Mouse (Mus musculus): ENCODE data around the gene Dhh. TPM values are rescaled to one million over a fixed set of nuclear protein-coding genes. Genes with fewer than 3 reads are reported as not detected.
"Not testable (repeated sequence)": the region's sequence is repeated elsewhere in the genome, so short reads cannot be mapped to it uniquely, and the experiment has no call there.

Gene Dhh
- polyA plus RNA-seq, 1 experiment from 2014 or later = 2.5 TPM

DNA sequence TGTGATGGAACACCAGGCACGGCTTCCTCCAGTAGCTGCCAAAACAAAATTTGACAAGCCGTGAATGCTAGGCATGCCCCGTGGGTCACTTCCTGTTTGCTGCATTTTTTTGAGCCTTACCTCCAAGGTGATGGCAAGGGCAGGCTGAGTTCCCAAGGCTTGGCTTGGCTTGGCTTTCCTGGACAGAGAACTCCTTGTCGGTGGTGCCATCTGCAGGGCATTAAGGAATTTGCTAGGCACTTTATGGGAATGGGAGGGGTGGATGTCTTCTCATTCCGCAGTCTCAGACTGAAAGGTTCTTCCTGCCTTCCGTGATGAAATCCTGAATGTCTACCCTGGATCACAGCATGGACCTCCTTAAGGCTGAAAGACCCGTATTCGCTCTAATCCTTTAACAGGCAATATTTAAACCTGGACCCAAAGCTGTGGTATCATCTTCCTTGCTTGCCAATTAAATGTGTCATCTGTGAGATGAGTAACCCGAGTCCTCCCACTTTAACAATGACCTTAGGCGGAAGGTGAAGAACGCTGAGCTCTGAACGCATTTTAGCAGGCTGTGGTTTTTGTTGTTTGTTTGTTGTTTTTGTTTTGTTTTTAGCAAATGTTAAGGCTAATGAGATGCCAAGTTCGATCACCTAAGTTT, 30.4 kb upstream of the Dhh start:
- Histone ChIP-seq H3K36me3 (peaks cover 3% of the 10 kb centered on the region; the same call in 1 of the 2 replicates), H3K9me3 (replicated peaks) (no peaks in the 10 kb centered on the region), H3K27me3 (replicated peaks) (no peaks in the 10 kb centered on the region), H3K4me2 (peak overlapping the region; percentile 22; the same call in 1 of the 2 replicates), H3K4me1 (peaks cover 25% of the 10 kb centered on the region), H3K9ac (replicated peaks) (peak overlapping the region; percentile 31; the same call in 1 of the 2 replicates), H3K27ac (replicated peaks) (no peak overlapping the region), H3K4me3 (replicated peaks) (no peak overlapping the region)
- ATAC-seq (ENCODE audit: low FRiP score) = peak; percentile 54
- 17% methylated on average over 13 of the region's 13 CpGs for WGBS

DNA sequence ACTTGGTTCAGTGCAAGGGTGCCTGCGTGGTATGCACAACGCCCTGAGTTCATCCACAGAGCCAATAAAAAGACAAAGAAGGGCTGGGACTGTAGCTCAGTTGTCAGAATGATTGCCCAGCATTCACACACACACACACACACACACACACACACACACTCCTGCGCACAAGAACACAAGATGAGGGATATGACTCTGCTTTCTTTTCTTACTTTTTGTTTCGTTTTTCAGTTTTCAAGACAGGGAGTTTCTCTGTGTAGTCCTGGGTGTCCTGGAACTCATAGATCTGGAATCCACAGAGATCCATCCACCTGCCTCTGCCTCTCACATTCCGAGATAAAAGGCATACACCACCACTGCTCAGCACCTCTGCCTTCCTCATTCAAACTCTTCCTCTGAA, 29.2 kb upstream of the Dhh start:
- Histone ChIP-seq H3K36me3 (peaks cover 3% of the 10 kb centered on the region; the same call in 1 of the 2 replicates), H3K27ac (replicated peaks) (no peak overlapping the region), H3K4me1 (peaks cover 21% of the 10 kb centered on the region), H3K4me2 (no peak overlapping the region), H3K9me3 (replicated peaks) (no peaks in the 10 kb centered on the region), H3K9ac (replicated peaks) (no peak overlapping the region), H3K4me3 (replicated peaks) (no peak overlapping the region), H3K27me3 (replicated peaks) (no peaks in the 10 kb centered on the region)
- no peak for ATAC-seq (ENCODE audit: low FRiP score)
- 80% methylated on average over 5 of the region's 5 CpGs for WGBS

DNA sequence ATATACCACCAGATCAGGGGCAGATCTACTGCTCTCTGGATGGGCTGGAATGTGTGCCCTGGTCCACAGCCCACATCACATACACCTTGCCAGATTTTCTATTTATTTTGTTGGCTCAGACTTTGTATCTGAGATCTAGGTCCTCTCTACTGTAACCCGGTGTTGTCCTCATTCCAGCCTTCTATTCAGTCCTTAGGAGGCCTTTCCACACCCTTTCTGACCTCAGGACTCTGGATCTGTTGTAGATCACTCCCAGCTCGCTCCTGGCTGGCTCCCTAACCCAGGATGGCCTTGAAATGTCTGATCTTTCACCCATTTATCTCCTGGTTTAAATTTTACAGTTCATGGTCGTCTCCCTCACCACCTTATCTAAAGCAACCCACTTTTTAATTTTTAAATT, 26.3 kb upstream of the Dhh start:
- no peaks in the 10 kb centered on the region for H3K36me3 ChIP-seq
- H3K27me3 ChIP-seq (replicated peaks) = no peaks in the 10 kb centered on the region
- WGBS = 84% methylated on average over 3 of the region's 3 CpGs
- H3K27ac ChIP-seq (replicated peaks) = no peak overlapping the region
- H3K4me1 ChIP-seq = peaks cover 9% of the 10 kb centered on the region
- no peaks in the 10 kb centered on the region for H3K9me3 ChIP-seq (replicated peaks)
- H3K4me2 ChIP-seq = no peak overlapping the region
- H3K4me3 ChIP-seq (replicated peaks) = no peak overlapping the region
- ATAC-seq (ENCODE audit: low FRiP score) = no peak
- no peak overlapping the region for H3K9ac ChIP-seq (replicated peaks)

DNA sequence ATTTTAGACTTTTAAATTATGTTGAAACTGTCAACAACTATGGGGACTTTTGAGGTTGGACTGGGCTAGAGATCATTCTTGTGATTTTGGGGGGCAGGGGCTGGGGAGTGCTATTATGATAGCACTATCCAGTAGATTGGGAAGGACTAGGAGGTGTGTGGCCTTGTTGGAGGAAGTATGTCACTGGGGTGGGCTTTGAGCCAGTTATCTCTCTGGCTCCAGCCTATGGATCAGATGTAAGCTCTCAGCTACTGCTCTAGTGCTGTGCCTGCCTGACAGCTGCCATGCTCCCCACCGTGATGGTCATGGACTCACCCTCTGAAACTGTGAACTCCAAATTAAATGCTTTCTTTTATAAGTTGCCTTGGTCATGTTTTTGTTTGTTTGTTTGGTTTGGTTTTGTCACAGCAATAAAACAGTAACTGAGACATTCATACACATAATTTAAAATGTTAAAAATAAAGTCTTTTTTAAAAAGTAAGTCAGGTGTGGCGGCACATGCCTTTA, 24.7 kb upstream of the Dhh start:
- H3K27me3 ChIP-seq (replicated peaks) = no peaks in the 10 kb centered on the region
- no peak for ATAC-seq (ENCODE audit: low FRiP score)
- H3K27ac ChIP-seq (replicated peaks) = no peak overlapping the region
- H3K36me3 ChIP-seq = no peaks in the 10 kb centered on the region
- no peaks in the 10 kb centered on the region for H3K9me3 ChIP-seq (replicated peaks)
- WGBS = 85% methylated on average over 2 of the region's 2 CpGs
- no peak overlapping the region for H3K4me2 ChIP-seq
- no peak overlapping the region for H3K4me3 ChIP-seq (replicated peaks)
- H3K9ac ChIP-seq (replicated peaks) = no peak overlapping the region
- H3K4me1 ChIP-seq = peaks cover 6% of the 10 kb centered on the region

DNA sequence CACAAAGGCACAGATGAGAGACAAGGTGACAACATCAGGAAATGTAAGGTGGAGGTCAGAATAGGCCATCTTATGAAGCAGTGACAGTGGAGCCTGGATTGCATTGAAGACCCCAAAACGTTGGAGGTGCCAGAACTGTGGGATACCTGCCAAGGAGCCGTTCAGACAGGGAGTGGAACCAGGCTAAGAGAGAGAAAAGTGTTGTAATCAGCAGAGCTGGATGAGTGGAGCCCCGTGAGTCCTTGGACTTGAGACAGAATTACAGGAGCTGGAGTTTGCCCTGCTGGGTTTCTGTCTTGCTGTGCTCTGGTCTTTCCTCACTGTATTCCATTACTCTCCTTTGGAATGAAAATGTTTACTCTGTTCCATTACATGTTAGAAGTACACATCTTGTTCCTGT, 24.2 kb upstream of the Dhh start:
- ATAC-seq (ENCODE audit: low FRiP score) = no peak
- H3K4me2 ChIP-seq = no peak overlapping the region
- H3K4me3 ChIP-seq (replicated peaks) = no peak overlapping the region
- H3K4me1 ChIP-seq = peaks cover 6% of the 10 kb centered on the region
- no peaks in the 10 kb centered on the region for H3K36me3 ChIP-seq
- H3K9me3 ChIP-seq (replicated peaks) = no peaks in the 10 kb centered on the region
- no peak overlapping the region for H3K27ac ChIP-seq (replicated peaks)
- WGBS = 60% methylated on average over 3 of the region's 3 CpGs
- H3K9ac ChIP-seq (replicated peaks) = no peak overlapping the region
- H3K27me3 ChIP-seq (replicated peaks) = no peaks in the 10 kb centered on the region

DNA sequence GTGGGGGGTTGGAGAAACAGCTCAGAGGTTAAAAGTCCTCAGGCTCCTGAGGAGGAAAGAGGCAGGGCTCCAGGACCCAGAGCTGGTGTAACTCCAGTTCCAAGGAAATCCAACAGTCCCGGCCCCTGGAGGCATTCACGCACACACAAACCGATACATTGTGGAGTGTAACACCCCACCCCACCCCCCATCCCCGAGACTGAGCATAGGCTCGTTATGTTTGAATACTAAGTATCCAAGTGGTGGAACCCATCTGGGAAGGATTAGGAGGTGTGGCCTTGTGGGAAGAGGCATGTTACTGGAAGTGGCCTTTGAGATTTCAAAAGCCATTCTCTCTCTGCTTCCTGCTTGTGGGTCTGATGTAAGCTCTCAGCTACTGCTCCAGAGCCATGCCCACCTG, 23.2 kb upstream of the Dhh start:
- H3K9me3 ChIP-seq (replicated peaks) = no peaks in the 10 kb centered on the region
- no peak overlapping the region for H3K4me3 ChIP-seq (replicated peaks)
- no peak for ATAC-seq (ENCODE audit: low FRiP score)
- no peak overlapping the region for H3K9ac ChIP-seq (replicated peaks)
- H3K4me2 ChIP-seq = no peak overlapping the region
- no peaks in the 10 kb centered on the region for H3K27me3 ChIP-seq (replicated peaks)
- WGBS = 92% methylated on average over 5 of the region's 5 CpGs
- H3K4me1 ChIP-seq = peaks cover 12% of the 10 kb centered on the region
- H3K27ac ChIP-seq (replicated peaks) = no peak overlapping the region
- H3K36me3 ChIP-seq = no peaks in the 10 kb centered on the region

DNA sequence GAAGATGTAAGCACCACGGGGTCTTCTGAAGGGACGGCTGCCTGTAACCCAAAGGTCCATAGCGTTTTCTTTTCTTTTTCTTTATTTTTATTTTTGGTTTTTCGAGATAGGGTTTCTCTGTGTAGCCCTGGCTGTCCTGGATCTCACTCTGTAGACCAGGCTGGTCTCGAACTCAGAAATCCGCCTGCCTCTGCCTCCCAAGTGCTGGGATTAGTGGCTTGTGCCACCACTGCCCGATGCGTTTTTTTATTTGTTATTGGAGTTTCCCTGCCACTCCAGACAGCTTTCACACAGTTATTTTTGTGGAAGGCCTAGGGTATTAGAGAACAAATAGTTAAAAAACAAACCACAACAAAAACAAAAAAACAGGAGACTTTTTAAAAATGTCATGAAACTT, 20.2 kb upstream of the Dhh start:
- Histone ChIP-seq H3K27ac (replicated peaks) (peak overlapping the region; percentile 97), H3K4me3 (replicated peaks) (peak overlapping the region; percentile 90), H3K4me1 (peaks cover 30% of the 10 kb centered on the region), H3K9ac (replicated peaks) (peak overlapping the region; percentile 49), H3K4me2 (peak overlapping the region; percentile 81)
- not testable (repeated sequence) for ATAC-seq (ENCODE audit: low FRiP score); H3K27me3 ChIP-seq (replicated peaks); H3K36me3 ChIP-seq; H3K9me3 ChIP-seq (replicated peaks)
- 29% methylated on average over 8 of the region's 8 CpGs for WGBS

DNA sequence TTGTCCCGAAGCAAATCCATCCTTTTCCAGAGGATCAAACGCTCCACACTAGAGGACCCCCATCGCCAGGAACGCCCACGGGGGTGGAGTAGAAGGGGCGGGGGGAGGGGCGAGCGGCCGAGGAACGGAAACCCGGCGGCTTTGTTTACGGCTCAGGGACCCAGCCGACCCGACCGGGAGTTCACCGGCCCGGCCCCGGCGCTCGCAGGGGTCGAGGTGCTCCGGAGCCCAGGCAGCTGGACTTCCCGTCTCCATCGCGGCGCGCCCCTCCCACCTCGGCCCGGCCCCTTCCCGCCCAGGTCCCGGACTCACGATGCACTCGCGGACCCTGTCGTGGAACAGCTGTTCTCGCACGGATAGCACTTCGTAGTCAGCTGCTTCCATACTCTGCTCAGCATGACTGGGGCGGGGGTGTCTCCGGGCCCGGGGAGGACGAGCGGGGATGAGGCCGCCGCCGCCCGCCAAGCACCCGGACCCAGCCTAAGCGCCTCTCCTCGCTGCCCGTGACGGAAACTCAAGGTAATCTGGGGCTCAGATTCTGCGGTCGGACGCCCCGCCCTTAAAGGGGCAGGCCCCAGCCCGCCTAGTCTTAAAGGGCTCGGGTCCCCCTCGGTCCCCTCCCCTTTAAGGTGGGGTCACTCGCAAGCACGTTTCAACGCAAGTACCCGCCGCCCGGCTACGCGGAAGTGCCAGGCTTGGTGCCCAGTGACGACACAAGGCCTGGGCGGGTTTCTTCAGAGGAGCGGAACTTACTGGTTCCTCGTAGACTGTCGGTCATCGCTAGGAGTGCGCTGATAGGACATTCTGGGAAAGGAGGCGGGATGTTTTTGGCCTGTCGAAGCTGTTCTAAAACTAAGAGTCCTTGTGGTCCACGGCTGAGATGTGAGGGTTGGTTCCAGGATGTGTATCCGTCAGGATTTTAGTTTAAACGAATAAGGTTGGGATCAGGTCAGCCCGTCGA, 19.5 kb upstream of the Dhh start, which contains the start of gene Lmbr1l:
TSS of gene Lmbr1l (minus strand) at position 694 of the 961 bp plus-strand sequence.
- Histone ChIP-seq H3K9me3 (replicated peaks) (no peaks in the 10 kb centered on the region), H3K27me3 (replicated peaks) (no peaks in the 10 kb centered on the region), H3K9ac (replicated peaks) (peak within 1 kb of the TSS; percentile 83), H3K4me1 (peaks cover 30% of the 10 kb centered on the region), H3K4me3 (replicated peaks) (peak within 1 kb of the TSS; percentile 90), H3K36me3 (peaks cover 5% of the 10 kb centered on the region), H3K4me2 (peak within 1 kb of the TSS; percentile 81), H3K27ac (replicated peaks) (peak within 1 kb of the TSS; percentile 97)
- ATAC-seq (ENCODE audit: low FRiP score) = peak; percentile 99
- WGBS = under 1% methylated on average over 76 of the region's 82 CpGs

DNA sequence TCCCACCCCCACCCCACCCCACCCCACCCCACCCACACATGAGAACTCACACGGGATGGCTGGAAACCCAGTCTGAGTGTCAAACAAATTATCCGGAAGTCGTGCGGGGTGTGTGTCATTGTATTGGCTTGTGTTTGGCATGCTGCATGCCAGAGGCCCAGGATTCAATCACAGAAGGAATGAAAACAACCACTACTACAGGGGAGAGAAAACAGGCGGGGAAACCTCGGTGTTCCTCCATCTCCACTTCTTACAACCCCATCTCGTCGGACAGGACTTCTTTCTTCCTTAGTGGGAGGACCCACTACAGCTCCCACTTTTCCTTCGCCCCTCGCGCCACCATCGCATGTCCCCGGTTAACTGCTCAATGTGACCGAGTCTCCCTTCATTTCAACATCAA, 18.8 kb upstream of the Dhh start:
- H3K27me3 ChIP-seq (replicated peaks) = no peaks in the 10 kb centered on the region
- H3K4me2 ChIP-seq = peak overlapping the region; percentile 81
- WGBS = 1% methylated on average over 14 of the region's 14 CpGs
- H3K27ac ChIP-seq (replicated peaks) = peak overlapping the region; percentile 97
- H3K36me3 ChIP-seq = peaks cover 12% of the 10 kb centered on the region
- H3K9me3 ChIP-seq (replicated peaks) = no peaks in the 10 kb centered on the region
- H3K4me1 ChIP-seq = peaks cover 30% of the 10 kb centered on the region
- H3K4me3 ChIP-seq (replicated peaks) = peak overlapping the region; percentile 90
- 0 out of 2 replicates have a peak, but pooled peaks have one; percentile 1 for ATAC-seq (ENCODE audit: low FRiP score)
- H3K9ac ChIP-seq (replicated peaks) = peak overlapping the region; percentile 83

DNA sequence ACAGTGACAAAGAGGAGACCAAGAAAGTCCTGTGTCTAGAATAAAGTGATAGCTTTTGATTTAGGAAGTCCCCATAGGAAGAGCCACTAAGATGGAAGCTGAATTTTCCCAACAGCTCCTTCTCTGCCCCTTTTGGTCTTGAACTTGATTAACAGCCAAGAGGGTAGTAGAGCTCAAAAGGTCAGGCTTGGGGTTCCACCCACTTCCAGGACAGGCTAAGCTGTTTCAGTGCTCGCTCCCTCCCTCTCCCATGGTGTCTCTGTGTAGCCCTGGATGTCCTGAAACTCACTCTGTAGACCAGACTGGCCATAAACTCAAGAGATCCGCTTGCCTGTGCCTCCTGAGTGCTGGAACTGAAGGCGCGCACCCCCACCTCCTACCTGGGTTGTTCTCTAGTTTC, 17.7 kb upstream of the Dhh start:
- H3K27me3 ChIP-seq (replicated peaks) = no peaks in the 10 kb centered on the region
- H3K9me3 ChIP-seq (replicated peaks) = no peaks in the 10 kb centered on the region
- WGBS = 79% methylated on average over 4 of the region's 4 CpGs
- H3K36me3 ChIP-seq = peaks cover 23% of the 10 kb centered on the region
- H3K9ac ChIP-seq (replicated peaks) = peak overlapping the region; percentile 83
- H3K4me3 ChIP-seq (replicated peaks) = peak overlapping the region; percentile 90
- no peak overlapping the region for H3K27ac ChIP-seq (replicated peaks)
- H3K4me1 ChIP-seq = peaks cover 30% of the 10 kb centered on the region
- H3K4me2 ChIP-seq = peak overlapping the region; percentile 81
- no peak for ATAC-seq (ENCODE audit: low FRiP score)

DNA sequence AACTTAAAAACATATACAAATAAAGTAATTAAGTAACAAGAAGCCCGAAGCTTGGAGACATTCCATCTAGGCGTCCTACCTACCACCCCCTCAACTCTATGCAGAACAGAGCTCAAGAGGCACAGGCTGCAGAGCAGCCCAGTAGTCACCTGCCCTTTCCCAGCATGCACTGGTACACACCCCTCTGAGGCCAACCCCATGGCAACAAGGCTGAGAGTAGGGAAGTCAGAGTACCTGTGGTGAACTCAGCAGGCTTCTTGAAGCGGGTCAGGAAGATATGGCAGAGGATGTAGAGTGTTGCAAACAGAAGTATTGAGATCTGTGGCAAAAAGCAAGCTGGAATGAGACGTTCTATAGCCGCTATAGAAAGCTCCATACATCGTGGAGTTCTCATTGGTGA, 16.6 kb upstream of the Dhh start:
- H3K4me1 ChIP-seq = peaks cover 30% of the 10 kb centered on the region
- H3K9me3 ChIP-seq (replicated peaks) = no peaks in the 10 kb centered on the region
- no peak overlapping the region for H3K27ac ChIP-seq (replicated peaks)
- H3K27me3 ChIP-seq (replicated peaks) = no peaks in the 10 kb centered on the region
- no peak overlapping the region for H3K4me3 ChIP-seq (replicated peaks)
- H3K4me2 ChIP-seq = no peak overlapping the region
- no peak overlapping the region for H3K9ac ChIP-seq (replicated peaks)
- 96% methylated on average over 6 of the region's 6 CpGs for WGBS
- H3K36me3 ChIP-seq = peaks cover 33% of the 10 kb centered on the region
- ATAC-seq (ENCODE audit: low FRiP score) = no peak

Measured in neural tube, embryonic 15.5 days (tissue).